Mouse (Mus musculus) hindbrain, embryonic 14.5 days (tissue): ENCODE results near the gene Gm6268. TPM values are rescaled to one million over a fixed set of nuclear protein-coding genes. Genes with fewer than 3 reads are reported as not detected.

ENCODE experiments used
- ATAC-seq: fragments of 200-750 bp; cut with Nextera tagmentation; 2 replicates; pipeline ENCODE4 v1.8.0; 2017; ENCODE audit warnings: moderate number of reproducible peaks, mild to moderate bottlenecking, moderate TSS enrichment, moderate library complexity; ENCODE audit not compliant: low FRiP score
- DNase-seq: peaks from one replicate; pipeline ENCODE4 v3.0.0-alpha.2; 2015; ENCODE audit warnings: low spot score
- H3K27ac ChIP-seq: fragments of 300-500 bp; sonication (generic); 2 replicates; pipeline ENCODE4 v1.5.1; 2014; ENCODE audit warnings: mild to moderate bottlenecking, moderate library complexity
- H3K27me3 ChIP-seq: fragments of 300-500 bp; sonication (generic); 2 replicates; pipeline ENCODE4 v1.6.1; 2014; ENCODE audit warnings: mild to moderate bottlenecking, low read length, mixed read lengths; ENCODE audit not compliant: control insufficient read depth, insufficient read depth
- H3K36me3 ChIP-seq: fragments of 300-500 bp; sonication (generic); replicated peaks from 2 replicates; pipeline ENCODE4 v1.6.1; 2014; ENCODE audit not compliant: control insufficient read depth, insufficient read depth
- H3K4me1 ChIP-seq: fragments of 300-500 bp; sonication (generic); replicated peaks from 2 replicates; pipeline ENCODE4 v1.6.1; 2014; ENCODE audit warnings: antibody characterized with exemption, low read length, mixed read lengths; ENCODE audit not compliant: control insufficient read depth, insufficient read depth
- H3K4me2 ChIP-seq: fragments of 300-500 bp; sonication (generic); replicated peaks from 2 replicates; pipeline ENCODE4 v1.6.1; 2014; ENCODE audit warnings: mild to moderate bottlenecking, moderate library complexity
- H3K4me3 ChIP-seq: fragments of 300-500 bp; sonication (generic); replicated peaks from 2 replicates; pipeline ENCODE4 v1.5.1; 2014; ENCODE audit warnings: mild to moderate bottlenecking, low read length
- H3K9ac ChIP-seq: fragments of 300-500 bp; sonication (generic); 2 replicates; pipeline ENCODE4 v1.6.1; 2014
- H3K9me3 ChIP-seq: fragments of 300-500 bp; sonication (generic); 2 replicates; pipeline ENCODE4 v1.6.1; 2016; ENCODE audit warnings: low read length; ENCODE audit not compliant: control insufficient read depth
- WGBS: fragments of 180-500 bp; shearing (Covaris S2); extraction: QIAGEN DNeasy Blood & Tissue Kit; methylation state at CpG from one replicate; pipeline ENCODE4 v1.1.7; 2014; 5-methylcytosine and 5-hydroxymethylcytosine counted together
- polyA plus RNA-seq: library from polyadenylated mRNA; unstranded; fragments of >200 nt; fragmentation: Nextera tagmentation; extraction: Ambion mirVana; gene quantifications from 2 replicates; pipeline ENCODE4 v1.2.1, GENCODE M21; 2014

Gene Gm6268
- polyA plus RNA-seq = not detected in 2 replicates

GRCm38 (mm10) chrX:36400980-36401379 is at the start of gene Gm6268:
Gene Gm6268, plus strand, starts transcription at chrX:36401280.
- no peak within 1 kb of the TSS for H3K4me3 ChIP-seq
- WGBS = 93% methylated on average over 13 of the region's 13 CpGs

GRCm38 (mm10) chrX:36352446-36352845 is 48.6 kb upstream of the Gm6268 start:
- WGBS = 38% methylated on average over 3 of the region's 3 CpGs
- Histone ChIP-seq H3K9ac (no peak overlapping the region), H3K4me1 (no peaks in the 10 kb centered on the region), H3K4me2 (no peak overlapping the region), H3K27ac (no peak overlapping the region), H3K36me3 (no peaks in the 10 kb centered on the region), H3K9me3 (no peaks in the 10 kb centered on the region), H3K27me3 (no peaks in the 10 kb centered on the region), H3K4me3 (no peak overlapping the region)
- DNase-seq (no peak), ATAC-seq (no peak)

More at GRCm38 (mm10) chrX:36400980-36401379, at the start of gene Gm6268:
- Histone ChIP-seq H3K4me2 (no peak within 1 kb of the TSS), H3K9ac (no peak within 1 kb of the TSS), H3K9me3 (no peaks in the 10 kb centered on the region), H3K4me1 (no peaks in the 10 kb centered on the region), H3K27me3 (no peaks in the 10 kb centered on the region), H3K36me3 (no peaks in the 10 kb centered on the region), H3K27ac (no peak within 1 kb of the TSS)
- DNase-seq (no peak), ATAC-seq (no peak)

- Histone ChIP-seq H3K27ac (no peak overlapping the region), H3K4me1 (no peaks in the 10 kb centered on the region), H3K4me2 (no peak overlapping the region), H3K4me3 (no peak overlapping the region), H3K27me3 (no peaks in the 10 kb centered on the region), H3K9ac (no peak overlapping the region), H3K9me3 (no peaks in the 10 kb centered on the region), H3K36me3 (no peaks in the 10 kb centered on the region)
- DNase-seq (no peak), ATAC-seq (no peak)
These were observed 15.7 kb upstream of the Gm6268 start for GRCm38 (mm10) chrX:36385340-36385739.

- 54% methylated on average over 3 of the region's 3 CpGs for WGBS
- H3K27me3 ChIP-seq = no peaks in the 10 kb centered on the region
- no peak overlapping the region for H3K4me2 ChIP-seq
- no peak overlapping the region for H3K27ac ChIP-seq
- H3K36me3 ChIP-seq = no peaks in the 10 kb centered on the region
- no peak for DNase-seq
- ATAC-seq = no peak
- no peak overlapping the region for H3K9ac ChIP-seq
- no peak overlapping the region for H3K4me3 ChIP-seq
- H3K9me3 ChIP-seq = no peaks in the 10 kb centered on the region
- no peaks in the 10 kb centered on the region for H3K4me1 ChIP-seq
These were observed 11.1 kb upstream of the Gm6268 start for GRCm38 (mm10) chrX:36389971-36390370.

GRCm38 (mm10) chrX:36390503-36390902 is 10.6 kb upstream of the Gm6268 start:
- no peaks in the 10 kb centered on the region for H3K27me3 ChIP-seq
- WGBS = 69% methylated on average over 2 of the region's 2 CpGs
- H3K36me3 ChIP-seq = no peaks in the 10 kb centered on the region
- no peak overlapping the region for H3K4me2 ChIP-seq
- H3K27ac ChIP-seq = no peak overlapping the region
- no peak for ATAC-seq
- DNase-seq = no peak
- no peaks in the 10 kb centered on the region for H3K9me3 ChIP-seq
- H3K4me1 ChIP-seq = no peaks in the 10 kb centered on the region
- no peak overlapping the region for H3K4me3 ChIP-seq
- H3K9ac ChIP-seq = no peak overlapping the region

GRCm38 (mm10) chrX:36392672-36393071 is 8.4 kb upstream of the Gm6268 start:
- H3K36me3 ChIP-seq = no peaks in the 10 kb centered on the region
- H3K27ac ChIP-seq = no peak overlapping the region
- H3K4me1 ChIP-seq = no peaks in the 10 kb centered on the region
- H3K27me3 ChIP-seq = no peaks in the 10 kb centered on the region
- ATAC-seq (no peak), DNase-seq (no peak)
- H3K9ac ChIP-seq = no peak overlapping the region
- 66% methylated on average over 6 of the region's 6 CpGs for WGBS
- H3K9me3 ChIP-seq = no peaks in the 10 kb centered on the region
- H3K4me2 ChIP-seq = no peak overlapping the region
- no peak overlapping the region for H3K4me3 ChIP-seq

GRCm38 (mm10) chrX:36393279-36393678 is 7.8 kb upstream of the Gm6268 start:
- H3K9ac ChIP-seq = no peak overlapping the region
- H3K4me2 ChIP-seq = no peak overlapping the region
- H3K4me3 ChIP-seq = no peak overlapping the region
- no peaks in the 10 kb centered on the region for H3K9me3 ChIP-seq
- ATAC-seq = no peak; the same call in 1 of the 2 replicates
- H3K36me3 ChIP-seq = no peaks in the 10 kb centered on the region
- H3K4me1 ChIP-seq = no peaks in the 10 kb centered on the region
- H3K27me3 ChIP-seq = no peaks in the 10 kb centered on the region
- DNase-seq = peak; percentile 42
- no peak overlapping the region for H3K27ac ChIP-seq
- WGBS = 43% methylated on average over 6 of the region's 6 CpGs

- H3K36me3 ChIP-seq = no peaks in the 10 kb centered on the region
- DNase-seq (no peak), ATAC-seq (no peak)
- WGBS = 61% methylated on average over 6 of the region's 6 CpGs
- no peaks in the 10 kb centered on the region for H3K4me1 ChIP-seq
- H3K27ac ChIP-seq = no peak overlapping the region
- H3K9me3 ChIP-seq = no peaks in the 10 kb centered on the region
- no peak overlapping the region for H3K9ac ChIP-seq
- no peak overlapping the region for H3K4me3 ChIP-seq
- H3K4me2 ChIP-seq = no peak overlapping the region
- no peaks in the 10 kb centered on the region for H3K27me3 ChIP-seq
These were observed 1.2 kb downstream of the Gm6268 start for GRCm38 (mm10) chrX:36402316-36402715.

- no peak for DNase-seq
These were observed 18.1 kb downstream of the Gm6268 start for GRCm38 (mm10) chrX:36419153-36419552.

GRCm38 (mm10) chrX:36434993-36435392 is 33.9 kb downstream of the Gm6268 start:
- Histone ChIP-seq H3K4me1 (no peaks in the 10 kb centered on the region), H3K4me3 (no peak overlapping the region), H3K9me3 (no peaks in the 10 kb centered on the region), H3K27ac (no peak overlapping the region), H3K4me2 (no peak overlapping the region), H3K27me3 (no peaks in the 10 kb centered on the region), H3K36me3 (no peaks in the 10 kb centered on the region), H3K9ac (no peak overlapping the region)
- WGBS = 46% methylated on average over 6 of the region's 6 CpGs
- peak; percentile 28 for DNase-seq
- no peak for ATAC-seq

More at GRCm38 (mm10) chrX:36419153-36419552, 18.1 kb downstream of the Gm6268 start:
- Histone ChIP-seq H3K4me1 (no peaks in the 10 kb centered on the region), H3K27me3 (no peaks in the 10 kb centered on the region), H3K36me3 (no peaks in the 10 kb centered on the region), H3K27ac (no peak overlapping the region), H3K9ac (no peak overlapping the region), H3K4me3 (no peak overlapping the region), H3K9me3 (no peaks in the 10 kb centered on the region), H3K4me2 (no peak overlapping the region)
- ATAC-seq = no peak
- 91% methylated on average over 3 of the region's 3 CpGs for WGBS
